Mouse (Mus musculus) C2C12 (cell line): ENCODE measurements at regions not wholly inside any gene's neighbourhood (a gene's known extent, or its start where the extent isn't known, plus 50 kb on each side); places are given as distances from the start of the nearest gene placed in this dataset.

Experiments used
- CEBPB ChIP-seq: IDR thresholded peaks from one replicate; pipeline ENCODE4 v1.6.1; 2011; ENCODE audit warnings: low read depth, mild to moderate bottlenecking, control low read depth, moderate library complexity
- CTCF ChIP-seq: IDR thresholded peaks from one replicate; pipeline ENCODE4 v1.5.1; 2011; ENCODE audit not compliant: control insufficient read depth, insufficient read depth, insufficient read length
- MYOD1 ChIP-seq: IDR thresholded peaks from one replicate; pipeline ENCODE4 v1.6.1; 2011; ENCODE audit warnings: low read depth; ENCODE audit not compliant: control insufficient read depth, insufficient read length
- MYOG ChIP-seq: IDR thresholded peaks from one replicate; pipeline ENCODE4 v1.6.1; 2011; ENCODE audit not compliant: control insufficient read depth, insufficient read length; ENCODE audit errors: extremely low read depth
- USF1 ChIP-seq: IDR thresholded peaks from one replicate; pipeline ENCODE4 v1.6.1; 2011; ENCODE audit warnings: low read depth, mild to moderate bottlenecking, control low read depth, moderate library complexity

DNA sequence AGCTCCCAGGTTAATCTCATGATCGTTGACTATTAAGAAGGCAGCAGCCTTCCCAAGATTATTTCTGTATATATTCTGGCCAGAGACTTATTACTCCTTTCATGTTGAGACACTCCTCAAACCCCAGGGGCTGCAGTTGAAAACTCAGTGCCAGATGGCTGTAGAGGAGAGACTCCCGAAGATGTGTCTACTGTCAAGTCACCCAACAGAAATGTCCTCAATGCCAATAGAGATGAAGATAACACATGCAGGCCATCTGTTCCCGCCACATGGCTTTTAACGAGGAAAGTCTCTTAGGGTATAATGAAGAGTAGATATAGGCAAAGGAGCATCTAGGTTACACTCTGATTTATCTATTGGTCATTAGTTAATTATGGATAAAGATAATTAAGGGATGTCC, 103.3 kb upstream of the Tle4 start:
- TF ChIP-seq CTCF (no peak), USF1 (no peak), CEBPB (no peak), MYOG (no peak), MYOD1 (no peak)
